Mouse (Mus musculus) T-helper 1 cell (primary cell): ENCODE measurements around the gene 1700016C15Rik.

Source experiments
- in situ Hi-C: fragments of 300-600 bp; cut with MboI, MseI; formaldehyde crosslinking; loops from one replicate; pipeline ENCODE4 v1.15.1; 2025; ENCODE audit warnings: high pct_unique_total_duplicates

The 1700016C15Rik gene

GRCm38 (mm10) chr1:177796193-177796939, 66.8 kb downstream of the 1700016C15Rik start, which contains the start of gene Adss:
Adss (minus strand) TSS chr1:177796511.
- in situ Hi-C loops = loop anchor here (25.0 kb wide), 1 partner anchor 1884 kb away; the partner anchor contains the start of gene Gm38100

- in situ Hi-C loops = loop anchor here (25.0 kb wide), 1 partner anchor 1885 kb away; the partner anchor contains the start of gene Gm38100
Measured at GRCm38 (mm10) chr1:177797151-177797755, 67.6 kb downstream of the 1700016C15Rik start.
